Mouse (Mus musculus) olfactory bulb, adult 2 months (tissue): ENCODE results near the gene Il20. TPM values are rescaled to one million over a fixed set of nuclear protein-coding genes. Genes with fewer than 3 reads are reported as not detected.
A peak's percentile ranks its signal among the peaks of the same experiment; 100 is the strongest.

Experiments
- H3K27ac ChIP-seq: fragments of 200-500 bp; 2 replicates; pipeline ENCODE4 v1.5.1; 2012; ENCODE audit warnings: low read depth, low read length; ENCODE audit not compliant: insufficient read depth
- H3K4me1 ChIP-seq: fragments of 200-500 bp; 2 replicates; pipeline ENCODE4 v1.6.1; 2012; ENCODE audit warnings: low read length; ENCODE audit not compliant: control insufficient read depth, insufficient read depth
- H3K4me3 ChIP-seq: fragments of 200-500 bp; 2 replicates; pipeline ENCODE4 v1.5.1; 2012; ENCODE audit warnings: mild to moderate bottlenecking, low read depth, low read length, moderate library complexity; ENCODE audit not compliant: insufficient read depth
- CTCF ChIP-seq: fragments of 200-500 bp; IDR thresholded peaks from 2 replicates; pipeline ENCODE4 v1.5.1; 2012; ENCODE audit warnings: low read depth, mild to moderate bottlenecking, low read length, moderate library complexity; ENCODE audit not compliant: insufficient read depth
- POLR2A ChIP-seq: fragments of 200-500 bp; IDR thresholded peaks from 2 replicates; pipeline ENCODE4 v1.6.1; 2012; ENCODE audit warnings: mild to moderate bottlenecking, low read depth, low read length, moderate library complexity; ENCODE audit not compliant: insufficient read depth
- WGBS: fragments of 180-500 bp; shearing (Covaris S2); methylation state at CpG from one replicate; pipeline ENCODE4 v1.1.7; 2018; 5-methylcytosine and 5-hydroxymethylcytosine counted together
- polyA plus RNA-seq: library from polyadenylated mRNA; stranded (reverse); fragments of >200 nt; gene quantifications from 2 replicates; pipeline ENCODE4 v1.2.4, GENCODE M21; 2012; ENCODE audit warnings: low replicate concordance; ENCODE audit not compliant: missing spikeins, insufficient read depth, insufficient read length

Gene Il20
- polyA plus RNA-seq, 1 experiment = not detected

GRCm38 (mm10) chr1:130902505-130902904 is 8.7 kb downstream of the Il20 start:
- H3K27ac ChIP-seq = no peak overlapping the region
- no peak overlapping the region for H3K4me3 ChIP-seq
- H3K4me1 ChIP-seq = no peaks in the 10 kb centered on the region
- TF ChIP-seq CTCF (no peak), POLR2A (no peak)
- WGBS = 83% methylated on average over 7 of the region's 7 CpGs

GRCm38 (mm10) chr1:130894468-130894867 is 16.8 kb downstream of the Il20 start:
- H3K4me1 ChIP-seq = peaks cover 5% of the 10 kb centered on the region; the same call in 1 of the 2 replicates
- H3K4me3 ChIP-seq = no peak overlapping the region
- 29% methylated on average over 6 of the region's 6 CpGs for WGBS
- TF ChIP-seq POLR2A (no peak), CTCF (no peak)
- H3K27ac ChIP-seq = no peak overlapping the region

GRCm38 (mm10) chr1:130893329-130894040 is 17.8 kb downstream of the Il20 start:
- 62% methylated on average over 9 of the region's 9 CpGs for WGBS
- TF ChIP-seq CTCF (no peak), POLR2A (no peak)
- Histone ChIP-seq H3K27ac (no peak overlapping the region), H3K4me1 (peaks cover 5% of the 10 kb centered on the region; the same call in 1 of the 2 replicates), H3K4me3 (no peak overlapping the region)

- Histone ChIP-seq H3K4me1 (peaks cover 5% of the 10 kb centered on the region; the same call in 1 of the 2 replicates), H3K27ac (no peak overlapping the region), H3K4me3 (no peak overlapping the region)
- TF ChIP-seq CTCF (no peak), POLR2A (no peak)
- 70% methylated on average over 1 of the region's 1 CpGs for WGBS
Measured at GRCm38 (mm10) chr1:130892446-130892845, 18.8 kb downstream of the Il20 start.

- TF ChIP-seq POLR2A (no peak), CTCF (no peak)
- H3K27ac ChIP-seq = no peak within 1 kb of the TSS
- no peak within 1 kb of the TSS for H3K4me3 ChIP-seq
- H3K4me1 ChIP-seq = no peaks in the 10 kb centered on the region; the same call in 1 of the 2 replicates
Measured at GRCm38 (mm10) chr1:130887354-130887753, 23.9 kb downstream of the Il20 start, which contains the start of gene Il24. Gene Il24, minus strand, starts transcription at chr1:130887454.

- no peak overlapping the region for H3K27ac ChIP-seq
- TF ChIP-seq POLR2A (no peak), CTCF (no peak)
- no peak overlapping the region for H3K4me3 ChIP-seq
- 92% methylated on average over 4 of the region's 4 CpGs for WGBS
- peaks cover 3% of the 10 kb centered on the region for H3K4me1 ChIP-seq
Measured at GRCm38 (mm10) chr1:130883146-130883545, 28.1 kb downstream of the Il20 start.

- H3K4me3 ChIP-seq = no peak overlapping the region
- WGBS = 95% methylated on average over 7 of the region's 7 CpGs
- TF ChIP-seq POLR2A = no peak
Measured at GRCm38 (mm10) chr1:130879927-130880326, 31.3 kb downstream of the Il20 start.

GRCm38 (mm10) chr1:130877889-130878614 is 33.2 kb downstream of the Il20 start:
- no peak for TF ChIP-seq CTCF
- no peak for TF ChIP-seq POLR2A
- WGBS = 4% methylated on average over 42 of the region's 43 CpGs
- Histone ChIP-seq H3K4me3 (peak overlapping the region; percentile 46), H3K27ac (no peak overlapping the region), H3K4me1 (peaks cover 6% of the 10 kb centered on the region)

More at GRCm38 (mm10) chr1:130879927-130880326, 31.3 kb downstream of the Il20 start:
- H3K27ac ChIP-seq = no peak overlapping the region
- H3K4me1 ChIP-seq = peaks cover 6% of the 10 kb centered on the region

GRCm38 (mm10) chr1:130876931-130877509 is 34.2 kb downstream of the Il20 start:
- WGBS = 24% methylated on average over 3 of the region's 3 CpGs
- no peak for TF ChIP-seq POLR2A
- TF ChIP-seq CTCF = no peak
- no peak overlapping the region for H3K27ac ChIP-seq
- peaks cover 6% of the 10 kb centered on the region for H3K4me1 ChIP-seq
- H3K4me3 ChIP-seq = no peak overlapping the region
